Mouse (Mus musculus): ENCODE data around the gene Gm7694.

The Gm7694 gene

GRCm38 (mm10) chr1:170282415-170283129 lies 23.6 kb downstream of the Gm7694 start:
- no peak for DNase-seq (ENCODE audit: low spot score in 2 of 2)

DNA sequence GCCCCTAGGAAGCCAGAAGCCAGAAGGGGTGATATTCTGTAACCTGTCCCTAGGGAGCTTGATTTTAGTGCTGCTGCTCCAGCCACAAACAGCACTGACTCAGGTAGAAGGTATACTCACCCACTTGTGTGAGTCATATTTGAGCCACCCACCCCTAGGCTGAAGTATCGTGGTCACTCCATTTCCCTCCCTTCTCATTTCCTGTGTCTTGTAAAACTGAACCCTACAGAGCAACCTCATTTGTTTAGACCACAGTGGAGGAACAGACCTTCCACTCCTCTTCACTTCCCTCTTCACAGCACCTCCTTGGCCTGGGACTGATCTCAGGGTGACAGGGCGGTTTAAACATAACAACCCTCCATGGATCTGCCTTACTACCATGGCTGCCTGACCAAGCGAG lies 29.1 kb downstream of the Gm7694 start, which contains the start of gene Sh2d1b1:
Sh2d1b1 (plus strand) TSS at position 305 of the 400 bp plus-strand sequence.
- DNase-seq (ENCODE audit: low spot score in 2 of 2), result no peak

- DNase-seq (ENCODE audit: low spot score in 2 of 2), result no peak
Observed at GRCm38 (mm10) chr1:170273252-170273651, 32.9 kb downstream of the Gm7694 start.

GRCm38 (mm10) chr1:170270696-170271095 lies 35.4 kb downstream of the Gm7694 start:
- DNase-seq (ENCODE audit: low spot score in 2 of 2), result no peak

- no peak for DNase-seq (ENCODE audit: low spot score in 2 of 2)
Observed at GRCm38 (mm10) chr1:170270281-170270680, 35.9 kb downstream of the Gm7694 start.

DNA sequence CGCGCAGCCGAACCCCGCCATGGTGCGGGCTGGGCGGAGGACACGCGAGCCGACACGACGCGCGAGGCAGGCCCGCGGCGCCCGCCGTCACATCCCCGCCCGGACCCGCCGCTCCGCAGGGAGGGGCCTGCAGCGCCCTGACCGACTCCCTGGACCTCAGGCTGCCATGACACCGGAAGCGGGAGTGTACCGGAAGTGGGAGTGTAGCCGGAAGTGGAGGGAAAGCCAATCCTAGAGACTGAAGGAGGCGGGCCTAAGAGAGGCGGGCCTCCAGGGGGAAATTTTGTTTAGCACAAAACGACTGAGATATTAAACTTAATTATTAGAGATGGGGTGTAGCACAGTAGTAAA lies 50.6 kb downstream of the Gm7694 start:
- peak; percentile 92 to 93 for DNase-seq (ENCODE audit: low spot score in 2 of 2)

- DNase-seq (ENCODE audit: low spot score in 2 of 2), result peak in 1 of 2 experiments; percentile 27
Observed at GRCm38 (mm10) chr1:170254893-170255559, 51.1 kb downstream of the Gm7694 start.
